Mouse (Mus musculus): ENCODE results near the gene Uck2.
A peak's percentile ranks its signal among the peaks of the same experiment; 100 is the strongest.

DNA sequence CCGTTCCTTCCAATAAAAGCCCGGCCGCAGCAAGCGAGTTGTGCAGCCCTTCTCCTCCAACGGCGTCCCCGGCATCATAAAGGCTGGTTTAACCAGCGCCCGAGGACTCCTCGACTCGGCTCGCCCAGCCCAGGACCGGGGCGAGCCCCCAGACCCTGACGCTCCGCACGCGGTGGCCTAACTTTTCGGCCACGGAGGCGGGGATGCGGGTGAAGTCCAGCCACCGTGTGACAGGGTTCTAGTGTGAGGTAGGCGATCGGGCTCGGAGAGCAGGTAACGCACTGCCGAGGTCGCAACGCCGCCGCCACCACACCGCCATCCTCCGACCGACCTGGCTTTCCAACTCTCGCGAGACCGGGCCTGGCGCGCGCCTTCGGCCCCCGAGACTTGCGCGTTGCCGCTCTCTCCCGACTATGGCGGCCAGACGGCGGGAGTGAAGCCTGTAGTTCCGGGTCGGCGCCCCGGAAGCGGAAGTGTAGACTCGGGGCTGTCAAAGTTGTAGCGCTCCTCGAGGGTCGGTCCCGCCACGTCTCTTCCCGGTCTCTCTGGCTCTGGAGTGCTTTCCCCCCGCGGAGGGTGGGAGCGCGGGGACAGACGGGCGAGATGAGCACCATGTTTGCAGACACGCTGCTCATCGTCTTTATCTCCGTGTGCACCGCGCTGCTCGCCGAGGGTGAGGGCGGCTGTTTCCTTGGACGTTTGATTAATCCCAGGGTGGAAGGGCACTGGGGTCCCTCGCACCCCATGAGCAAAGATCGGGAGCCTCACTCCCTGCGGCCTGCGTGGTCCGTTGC, 23.3 kb upstream of the Uck2 start, which contains the start of gene Tmco1:
- TF ChIP-seq POLR2A (IDR thresholded peaks at IDR 0.05; ENCODE audit: control insufficient read depth, extremely low read depth, insufficient read depth, low read length, poor library complexity) (peak; percentile 96), CTCF (IDR thresholded peaks at IDR 0.05; ENCODE audit: borderline replicate concordance, control insufficient read depth, extremely low read depth, insufficient read depth, low read length, poor library complexity) (no peak)
